Mouse (Mus musculus): ENCODE measurements around the gene Cldn12. TPM values are rescaled to one million over a fixed set of nuclear protein-coding genes. Genes with fewer than 3 reads are reported as not detected.

Gene Cldn12
- polyA plus RNA-seq, 1 experiment from 2014 or later, result 24.6 TPM

DNA sequence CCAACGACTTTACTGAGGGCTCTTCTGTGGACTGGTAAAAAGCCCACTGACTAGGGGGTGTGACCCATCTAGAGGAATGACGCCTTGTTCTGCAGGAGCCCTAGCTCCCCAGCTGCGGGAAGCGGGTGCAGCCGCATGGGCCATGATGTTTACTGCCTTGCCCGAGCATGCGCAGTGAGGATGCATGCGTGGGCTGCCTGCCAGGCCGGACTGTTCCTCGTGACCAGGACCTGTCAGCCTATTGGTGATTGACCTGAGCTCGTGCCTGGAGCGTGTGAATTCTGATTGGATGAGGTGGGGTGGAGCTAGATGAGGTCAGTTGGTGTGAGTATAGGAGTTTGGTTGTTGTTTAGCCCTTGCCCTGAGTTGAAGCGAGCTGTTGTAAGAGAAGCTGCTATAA, 10.3 kb downstream of the Cldn12 start:
- Histone ChIP-seq H3K27ac (ENCODE audit: low read length) (no peak overlapping the region), H3K4me1 (ENCODE audit: control insufficient read depth, insufficient read depth, low read length) (no peaks in the 10 kb centered on the region), H3K9me3 (ENCODE audit: control insufficient read depth, low read depth, low read length) (no peaks in the 10 kb centered on the region), H3K4me2 (replicated peaks; ENCODE audit: low read depth, low read length) (no peak overlapping the region), H3K9ac (replicated peaks; ENCODE audit: low read depth, low read length) (no peak overlapping the region), H3K4me3 (ENCODE audit: low read depth, low read length) (no peak overlapping the region), H3K27me3 (ENCODE audit: control insufficient read depth, insufficient read depth, low read length) (no peaks in the 10 kb centered on the region), H3K36me3 (ENCODE audit: control insufficient read depth, insufficient read depth, low read length) (peaks cover 10% of the 10 kb centered on the region; the same call in 1 of the 2 replicates)
- 89% methylated on average over 13 of the region's 13 CpGs for WGBS
- ATAC-seq (ENCODE audit: insufficient number of reproducible peaks, insufficient read depth, low FRiP score, low read depth), result no peak

DNA sequence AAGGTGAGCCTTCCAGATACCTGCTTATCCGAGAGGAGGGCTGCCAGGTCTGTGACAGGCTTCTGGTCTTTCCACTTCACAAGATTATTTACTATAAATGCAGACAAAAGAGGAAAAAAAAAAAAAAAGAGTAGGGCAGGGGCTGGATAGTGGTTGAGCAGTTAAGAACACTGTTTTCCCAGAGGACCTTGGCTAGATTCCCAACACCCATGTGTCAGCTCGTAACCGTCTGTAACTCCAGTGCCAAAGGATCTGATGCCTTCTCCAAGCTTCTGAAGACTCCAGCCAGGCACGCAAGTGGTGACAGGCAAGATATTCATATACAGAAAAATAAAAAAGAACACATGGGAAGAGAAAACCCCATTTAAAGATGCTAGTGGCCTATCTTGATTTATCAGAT, 11.4 kb downstream of the Cldn12 start:
- Histone ChIP-seq H3K9me3 (ENCODE audit: control insufficient read depth, low read depth, low read length) (no peaks in the 10 kb centered on the region), H3K9ac (replicated peaks; ENCODE audit: low read depth, low read length) (no peak overlapping the region), H3K4me1 (ENCODE audit: control insufficient read depth, insufficient read depth, low read length) (no peaks in the 10 kb centered on the region), H3K27ac (ENCODE audit: low read length) (no peak overlapping the region), H3K27me3 (ENCODE audit: control insufficient read depth, insufficient read depth, low read length) (no peaks in the 10 kb centered on the region), H3K4me3 (ENCODE audit: low read depth, low read length) (no peak overlapping the region), H3K4me2 (replicated peaks; ENCODE audit: low read depth, low read length) (no peak overlapping the region), H3K36me3 (ENCODE audit: control insufficient read depth, insufficient read depth, low read length) (peaks cover 10% of the 10 kb centered on the region; the same call in 1 of the 2 replicates)
- WGBS, result 86% methylated on average over 4 of the region's 4 CpGs
- no peak for ATAC-seq (ENCODE audit: insufficient number of reproducible peaks, insufficient read depth, low FRiP score, low read depth)

DNA sequence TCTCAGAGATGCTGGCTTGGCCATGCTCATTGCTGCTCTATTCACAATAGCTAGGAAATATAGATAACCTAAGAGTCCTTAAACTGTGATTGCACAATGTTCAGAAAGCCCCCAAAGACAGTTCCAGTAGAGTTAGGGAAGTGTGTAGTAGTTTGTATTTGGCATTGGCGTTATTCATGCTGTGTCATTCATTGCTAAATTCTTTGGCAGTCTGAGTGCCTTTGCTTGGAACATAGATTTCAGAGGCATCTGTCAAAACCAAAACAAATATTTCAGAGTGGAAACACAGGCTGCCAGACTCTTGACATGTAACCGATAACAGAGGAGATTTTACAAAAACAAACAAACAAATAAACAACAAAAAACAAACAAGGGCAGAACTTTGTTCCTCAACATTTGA, 13.2 kb downstream of the Cldn12 start:
- WGBS, result 84% methylated on average over 2 of the region's 2 CpGs
- ATAC-seq (ENCODE audit: insufficient number of reproducible peaks, insufficient read depth, low FRiP score, low read depth), result no peak
- no peak overlapping the region for H3K4me2 ChIP-seq (replicated peaks; ENCODE audit: low read depth, low read length)
- H3K4me3 ChIP-seq (ENCODE audit: low read depth, low read length), result no peak overlapping the region
- peaks cover under 1% of the 10 kb centered on the region; the same call in 1 of the 2 replicates for H3K36me3 ChIP-seq (ENCODE audit: control insufficient read depth, insufficient read depth, low read length)
- H3K9ac ChIP-seq (replicated peaks; ENCODE audit: low read depth, low read length), result no peak overlapping the region
- no peaks in the 10 kb centered on the region for H3K9me3 ChIP-seq (ENCODE audit: control insufficient read depth, low read depth, low read length)
- no peaks in the 10 kb centered on the region for H3K4me1 ChIP-seq (ENCODE audit: control insufficient read depth, insufficient read depth, low read length)
- H3K27me3 ChIP-seq (ENCODE audit: control insufficient read depth, insufficient read depth, low read length), result no peaks in the 10 kb centered on the region
- H3K27ac ChIP-seq (ENCODE audit: low read length), result no peak overlapping the region

DNA sequence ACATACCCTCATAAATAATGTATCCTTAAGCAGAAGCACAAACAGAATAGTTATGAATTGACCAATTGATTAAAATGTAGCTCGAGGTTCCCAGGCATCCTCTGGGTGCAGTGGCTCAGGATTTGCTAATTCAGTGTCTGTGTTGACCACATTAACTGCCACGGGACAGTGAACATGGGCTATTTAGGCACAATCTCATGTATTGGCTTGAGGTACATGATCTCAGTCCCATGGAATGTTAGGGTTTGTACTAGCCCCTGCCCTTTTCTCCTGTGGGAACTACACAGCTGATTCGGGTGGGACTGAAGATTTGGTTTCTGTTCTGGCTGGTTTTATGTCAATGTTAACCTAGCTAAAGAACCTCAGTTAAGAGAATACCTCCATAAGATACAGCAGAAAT, 18.4 kb downstream of the Cldn12 start:
- H3K4me1 ChIP-seq (ENCODE audit: control insufficient read depth, insufficient read depth, low read length), result no peaks in the 10 kb centered on the region
- H3K27ac ChIP-seq (ENCODE audit: low read length), result no peak overlapping the region
- no peak overlapping the region for H3K9ac ChIP-seq (replicated peaks; ENCODE audit: low read depth, low read length)
- no peaks in the 10 kb centered on the region for H3K36me3 ChIP-seq (ENCODE audit: control insufficient read depth, insufficient read depth, low read length)
- no peak overlapping the region for H3K4me3 ChIP-seq (ENCODE audit: low read depth, low read length)
- no peak overlapping the region for H3K4me2 ChIP-seq (replicated peaks; ENCODE audit: low read depth, low read length)
- no peak for ATAC-seq (ENCODE audit: insufficient number of reproducible peaks, insufficient read depth, low FRiP score, low read depth)
- no peaks in the 10 kb centered on the region for H3K27me3 ChIP-seq (ENCODE audit: control insufficient read depth, insufficient read depth, low read length)
- H3K9me3 ChIP-seq (ENCODE audit: control insufficient read depth, low read depth, low read length), result no peaks in the 10 kb centered on the region
- WGBS, result 62% methylated on average over 3 of the region's 3 CpGs

DNA sequence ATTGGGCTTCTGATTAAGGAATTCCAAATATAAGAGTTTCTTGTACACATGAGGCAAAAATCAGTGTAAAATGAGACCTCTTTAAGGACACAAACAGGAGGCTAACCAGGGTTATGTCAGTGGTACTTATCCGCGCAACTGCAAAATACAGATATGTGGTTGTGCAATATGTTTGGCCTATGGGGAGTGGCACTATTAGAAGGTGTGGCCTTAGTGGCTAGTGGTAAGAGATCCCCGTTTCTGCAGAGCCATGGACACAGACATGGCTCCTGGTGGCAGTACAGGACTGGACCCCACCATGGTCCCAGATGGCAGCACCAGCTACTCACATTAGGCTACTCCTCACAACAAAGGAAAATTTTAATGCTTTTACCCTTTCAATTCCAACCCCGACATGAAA, 19.7 kb downstream of the Cldn12 start:
- Histone ChIP-seq H3K9me3 (ENCODE audit: control insufficient read depth, low read depth, low read length) (no peaks in the 10 kb centered on the region), H3K27me3 (ENCODE audit: control insufficient read depth, insufficient read depth, low read length) (no peaks in the 10 kb centered on the region), H3K27ac (ENCODE audit: low read length) (no peak overlapping the region), H3K9ac (replicated peaks; ENCODE audit: low read depth, low read length) (no peak overlapping the region), H3K4me1 (ENCODE audit: control insufficient read depth, insufficient read depth, low read length) (no peaks in the 10 kb centered on the region), H3K4me3 (ENCODE audit: low read depth, low read length) (no peak overlapping the region), H3K4me2 (replicated peaks; ENCODE audit: low read depth, low read length) (no peak overlapping the region), H3K36me3 (ENCODE audit: control insufficient read depth, insufficient read depth, low read length) (no peaks in the 10 kb centered on the region)
- 0 out of 2 replicates have a peak, but pooled peaks have one; percentile 18 for ATAC-seq (ENCODE audit: insufficient number of reproducible peaks, insufficient read depth, low FRiP score, low read depth)
- 85% methylated on average over 4 of the region's 4 CpGs for WGBS

DNA sequence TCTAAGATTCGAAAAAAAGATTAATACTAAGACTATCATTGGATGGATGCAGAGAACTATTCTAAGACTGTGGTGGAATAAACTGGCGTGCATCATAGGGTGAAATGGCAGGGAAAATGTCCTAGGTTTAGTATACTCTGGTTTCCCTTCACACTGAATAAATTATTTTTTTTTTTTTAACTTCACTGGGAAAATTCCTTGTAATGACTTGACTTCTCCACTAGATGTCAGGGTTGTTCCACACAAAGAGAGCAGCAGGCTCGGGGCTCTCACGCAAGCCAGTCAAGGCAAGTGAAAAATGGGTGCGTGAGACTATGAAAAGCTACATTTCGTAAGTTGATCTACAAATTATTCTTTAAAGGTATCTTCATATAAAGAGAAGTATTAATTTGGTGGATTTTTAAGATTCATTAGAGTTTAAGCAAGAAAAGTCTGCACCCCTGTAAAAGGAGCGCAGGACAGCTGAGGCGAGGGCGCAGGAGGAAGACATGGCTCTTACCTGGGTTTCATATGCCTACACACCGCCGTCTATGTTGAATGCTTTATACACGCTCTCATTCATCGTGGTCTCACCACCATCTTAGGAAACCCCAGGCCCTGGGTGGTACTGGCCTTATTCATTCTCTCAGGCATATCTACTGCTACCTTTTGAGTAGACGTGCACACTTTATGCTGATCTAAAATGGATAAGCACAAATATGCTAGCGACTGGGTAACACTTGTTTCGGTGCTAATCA, 20.3 kb downstream of the Cldn12 start:
- H3K4me3 ChIP-seq (ENCODE audit: low read depth, low read length), result no peak overlapping the region
- no peaks in the 10 kb centered on the region for H3K27me3 ChIP-seq (ENCODE audit: control insufficient read depth, insufficient read depth, low read length)
- ATAC-seq (ENCODE audit: insufficient number of reproducible peaks, insufficient read depth, low FRiP score, low read depth), result no peak
- no peaks in the 10 kb centered on the region for H3K4me1 ChIP-seq (ENCODE audit: control insufficient read depth, insufficient read depth, low read length)
- no peaks in the 10 kb centered on the region for H3K36me3 ChIP-seq (ENCODE audit: control insufficient read depth, insufficient read depth, low read length)
- H3K9me3 ChIP-seq (ENCODE audit: control insufficient read depth, low read depth, low read length), result no peaks in the 10 kb centered on the region
- no peak overlapping the region for H3K9ac ChIP-seq (replicated peaks; ENCODE audit: low read depth, low read length)
- H3K27ac ChIP-seq (ENCODE audit: low read length), result no peak overlapping the region
- 39% methylated on average over 16 of the region's 16 CpGs for WGBS
- H3K4me2 ChIP-seq (replicated peaks; ENCODE audit: low read depth, low read length), result no peak overlapping the region

DNA sequence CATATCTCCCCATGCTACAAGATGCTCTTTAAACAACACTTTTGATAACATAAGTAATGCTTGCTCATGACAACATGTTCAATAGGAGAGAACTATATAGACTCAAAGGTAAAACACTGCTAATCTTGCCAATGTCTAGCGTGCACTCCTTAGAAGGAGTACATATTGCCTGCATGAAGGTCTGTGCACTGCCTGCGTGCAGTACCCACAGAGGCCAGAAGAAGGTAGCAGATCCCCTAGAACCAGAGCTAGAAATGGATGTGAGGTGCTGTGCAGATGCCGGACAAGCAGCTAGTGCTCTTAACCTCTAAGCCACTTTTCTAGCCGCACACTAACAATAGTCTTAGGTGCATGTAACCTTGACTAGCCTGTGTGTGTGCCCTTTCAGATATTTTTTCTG, 22.6 kb downstream of the Cldn12 start:
- Histone ChIP-seq H3K4me1 (ENCODE audit: control insufficient read depth, insufficient read depth, low read length) (no peaks in the 10 kb centered on the region), H3K9me3 (ENCODE audit: control insufficient read depth, low read depth, low read length) (no peaks in the 10 kb centered on the region), H3K27me3 (ENCODE audit: control insufficient read depth, insufficient read depth, low read length) (no peaks in the 10 kb centered on the region)

DNA sequence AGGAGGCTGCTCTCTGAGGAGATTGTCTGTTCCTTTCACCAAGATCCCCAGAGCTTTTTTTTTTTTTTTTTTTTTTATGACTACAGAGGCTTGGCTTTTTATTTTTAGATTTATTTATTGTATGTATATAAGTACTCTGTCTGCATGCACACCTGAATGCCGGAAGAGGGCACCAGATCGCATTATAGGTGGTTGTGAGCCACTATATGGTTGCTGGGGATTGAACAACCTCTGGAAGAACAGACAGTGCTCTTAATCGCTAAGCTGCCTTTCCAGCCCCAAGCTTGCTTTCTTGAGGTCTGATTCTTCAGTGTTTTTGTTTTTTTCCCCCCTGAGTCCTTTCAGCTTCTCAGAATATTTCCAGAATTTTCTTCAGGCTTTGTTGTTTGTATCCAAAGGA, 28.7 kb downstream of the Cldn12 start:
- no peak overlapping the region for H3K4me2 ChIP-seq (replicated peaks; ENCODE audit: low read depth, low read length)
- H3K27ac ChIP-seq (ENCODE audit: low read length), result no peak overlapping the region
- H3K9me3 ChIP-seq (ENCODE audit: control insufficient read depth, low read depth, low read length), result no peaks in the 10 kb centered on the region
- 61% methylated on average over 3 of the region's 3 CpGs for WGBS
- no peak overlapping the region for H3K4me3 ChIP-seq (ENCODE audit: low read depth, low read length)
- no peaks in the 10 kb centered on the region for H3K36me3 ChIP-seq (ENCODE audit: control insufficient read depth, insufficient read depth, low read length)
- H3K27me3 ChIP-seq (ENCODE audit: control insufficient read depth, insufficient read depth, low read length), result no peaks in the 10 kb centered on the region
- H3K4me1 ChIP-seq (ENCODE audit: control insufficient read depth, insufficient read depth, low read length), result no peaks in the 10 kb centered on the region
- no peak for ATAC-seq (ENCODE audit: insufficient number of reproducible peaks, insufficient read depth, low FRiP score, low read depth)
- H3K9ac ChIP-seq (replicated peaks; ENCODE audit: low read depth, low read length), result no peak overlapping the region

More for the DNA sequence above, 22.6 kb downstream of the Cldn12 start:
- no peak overlapping the region for H3K4me2 ChIP-seq (replicated peaks; ENCODE audit: low read depth, low read length)
- WGBS, result 92% methylated on average over 4 of the region's 4 CpGs
- no peaks in the 10 kb centered on the region for H3K36me3 ChIP-seq (ENCODE audit: control insufficient read depth, insufficient read depth, low read length)
- no peak overlapping the region for H3K9ac ChIP-seq (replicated peaks; ENCODE audit: low read depth, low read length)
- ATAC-seq (ENCODE audit: insufficient number of reproducible peaks, insufficient read depth, low FRiP score, low read depth), result no peak
- H3K27ac ChIP-seq (ENCODE audit: low read length), result no peak overlapping the region
- H3K4me3 ChIP-seq (ENCODE audit: low read depth, low read length), result no peak overlapping the region
